Mouse (Mus musculus): ENCODE measurements around the gene Helz.

Helz gene

GRCm38 (mm10) chr11:107721057-107721456 is 173.3 kb downstream of the Helz start:
- DNase-seq (ENCODE audit: low spot score in 2 of 2), result no peak

GRCm38 (mm10) chr11:107724603-107725002 is 176.9 kb downstream of the Helz start:
- DNase-seq (ENCODE audit: low spot score in 2 of 2), result no peak

- DNase-seq (ENCODE audit: low spot score in 2 of 2), result no peak
These were observed 180.5 kb downstream of the Helz start for GRCm38 (mm10) chr11:107728073-107728863.

- no peak for DNase-seq (ENCODE audit: low spot score in 2 of 2)
These were observed 181.4 kb downstream of the Helz start for GRCm38 (mm10) chr11:107729141-107729540.

GRCm38 (mm10) chr11:107730940-107731339 is 183.2 kb downstream of the Helz start:
- DNase-seq (ENCODE audit: low spot score in 2 of 2), result no peak

- DNase-seq (ENCODE audit: low spot score in 2 of 2), result no peak
These were observed 183.8 kb downstream of the Helz start for GRCm38 (mm10) chr11:107731498-107731897.

GRCm38 (mm10) chr11:107734133-107734532 is 186.4 kb downstream of the Helz start:
- DNase-seq (ENCODE audit: low spot score in 2 of 2), result no peak

- DNase-seq (ENCODE audit: low spot score in 2 of 2), result no peak
These were observed 190.2 kb downstream of the Helz start for GRCm38 (mm10) chr11:107737886-107738285.

- no peak for DNase-seq (ENCODE audit: low spot score in 2 of 2)
These were observed 190.8 kb downstream of the Helz start for GRCm38 (mm10) chr11:107738418-107739099.

- DNase-seq (ENCODE audit: low spot score in 2 of 2), result no peak
These were observed 195.4 kb downstream of the Helz start for GRCm38 (mm10) chr11:107743100-107743499.
